ENCODE assay signal across 9 mouse cellular contexts in genomic region chr19:45847016-45847732, GRCm38 (mm10). TPM values are rescaled to one million over a fixed set of nuclear protein-coding genes. Genes with fewer than 3 reads are reported as not detected.
DNase-seq lines count a peak whose midpoint lies in the region; ATAC-seq and TF ChIP-seq lines count a peak whose summit lies in the region.
"Had no signal": no experiment of that assay in that cellular context is flagged by ENCODE, and none has a peak within 500 bp of the region (broad histone marks: within the 10 kb centered on the region; RNA-seq: fewer than 3 reads in every experiment).

No protein-coding gene starts in this region.

- H3K9ac ChIP-seq in liver, adult 2 months (ENCODE audit: low read depth, low read length), result no peak overlapping the region
- H3K9ac ChIP-seq in liver, embryonic 11.5 days (ENCODE audit: low read depth, low read length), result no peak overlapping the region
- H3K9ac ChIP-seq: neural tube, embryonic 13.5 days had no signal

- H3K4me2 ChIP-seq in liver, embryonic 11.5 days, result no peak overlapping the region
- H3K4me2 ChIP-seq: neural tube, embryonic 13.5 days had no signal

- H3K79me2 ChIP-seq in liver, adult 2 months (ENCODE audit: control insufficient read depth, insufficient read depth, low read length), result no peaks in the 10 kb centered on the region

- WGBS in liver, adult 2 months, result 96% methylated on average over 3 of the region's 3 CpGs
- 94% methylated on average over 3 of the region's 3 CpGs for WGBS in liver, embryonic 11.5 days

- H3K36me3 ChIP-seq in liver, adult 2 months (ENCODE audit: control insufficient read depth, insufficient read depth, low read length), result peaks cover 1% of the 10 kb centered on the region; the same call in 1 of the 2 replicates
- H3K36me3 ChIP-seq in liver, embryonic 11.5 days (ENCODE audit: control insufficient read depth, insufficient read depth, low read length), result no peaks in the 10 kb centered on the region
- H3K36me3 ChIP-seq: neural tube, embryonic 13.5 days had no signal

- no peak overlapping the region for H3K27ac ChIP-seq in liver, adult 2 months (replicated peaks; ENCODE audit: insufficient read depth, low read depth, low read length)
- no peak overlapping the region for H3K27ac ChIP-seq in liver, embryonic 11.5 days (ENCODE audit: low read depth, low read length)
- H3K27ac ChIP-seq: neural tube, embryonic 13.5 days had no signal

- peaks cover 2% of the 10 kb centered on the region; the same call in 1 of the 2 replicates for H3K4me1 ChIP-seq in liver, adult 2 months (ENCODE audit: control insufficient read depth, insufficient read depth, low read length)
- H3K4me1 ChIP-seq in liver, embryonic 11.5 days (replicated peaks; ENCODE audit: control insufficient read depth, insufficient read depth, low read length), result peaks cover 4% of the 10 kb centered on the region; the same call in 1 of the 2 replicates

- TF ChIP-seq POLR2A in liver, adult 2 months (IDR thresholded peaks at IDR 0.05; ENCODE audit: extremely low read depth, insufficient read depth, low read length), result no peak

- no peak for ATAC-seq in liver, embryonic 11.5 days (replicated peaks; ENCODE audit: low FRiP score)
- ATAC-seq in cerebellum, adult (ENCODE audit: insufficient number of reproducible peaks, low FRiP score, low TSS enrichment), result no peak

- no peaks in the 10 kb centered on the region for H3K9me3 ChIP-seq in liver, embryonic 11.5 days (ENCODE audit: control insufficient read depth, low read length)
- H3K9me3 ChIP-seq: neural tube, embryonic 13.5 days had no signal

- H3K27me3 ChIP-seq in liver, adult 2 months (ENCODE audit: control insufficient read depth, insufficient read depth, low read length), result no peaks in the 10 kb centered on the region
- no peaks in the 10 kb centered on the region for H3K27me3 ChIP-seq in liver, embryonic 11.5 days (replicated peaks; ENCODE audit: control insufficient read depth, insufficient read depth, low read length)
- H3K27me3 ChIP-seq: neural tube, embryonic 13.5 days had no signal

- peak; percentile 18 to 21 for DNase-seq in cerebellum, postnatal 10 days
- no peak for DNase-seq in cerebellum, adult 18-20 months
- DNase-seq in liver, adult 2 months (ENCODE audit: extremely low read depth, low read depth, low spot score), result no peak
- DNase-seq in liver, embryonic 11.5 days (ENCODE audit: low spot score), result no peak
- DNase-seq in adrenal gland, postnatal 36 days, result peak; percentile 24 to 51
- DNase-seq in right cerebral cortex, postnatal 4 days, result peak; percentile 40
- no peak for DNase-seq in urinary bladder, postnatal 14 days (ENCODE audit: low spot score)

- peak; percentile 28; the same call in 1 of the 2 replicates for TF ChIP-seq CTCF in liver, adult 2 months (IDR thresholded peaks at IDR 0.05; ENCODE audit: low read depth, low read length)

- no peak overlapping the region for H3K4me3 ChIP-seq in liver, adult 2 months (ENCODE audit: insufficient read depth, low read depth, low read length)
- no peak overlapping the region for H3K4me3 ChIP-seq in liver, embryonic 11.5 days (ENCODE audit: low read depth, low read length)
- H3K4me3 ChIP-seq: neural tube, embryonic 13.5 days had no signal

RNA-seq across cellular contexts. Expression of gene Kcnip2, which starts 31.3 kb away (rescaled TPM):
- not detected in 2 replicates for total RNA-seq in liver, adult 2 months (2014; rRNA removed)
- polyA plus RNA-seq in liver, adult 2 months (2012; rRNA removed), result 0.02 and 0.04 TPM in 2 replicates
- polyA plus RNA-seq in liver, embryonic 11.5 days (2014; fragmentation: Nextera tagmentation; extraction: Ambion mirVana), result 1.2 and 1.8 TPM in 2 replicates
- total RNA-seq in adrenal gland, postnatal 36 days (2021), result under 1 TPM; 0.23 to 0.36 TPM

Comparison
In these comparisons a context has a peak if more than half of its experiments do, and no peak if none do; other contexts are left out.
1. DNase-seq: peak in cerebellum, postnatal 10 days (2 of 2), adrenal gland, postnatal 36 days (2 of 2) and right cerebral cortex, postnatal 4 days (single experiment); none in cerebellum, adult 18-20 months (0 of 2), liver, adult 2 months (single experiment), liver, embryonic 11.5 days (single experiment) and urinary bladder, postnatal 14 days (single experiment).